Mouse (Mus musculus) cerebellum, adult 18-20 months (tissue): Measurements from ENCODE around the gene Mmp1b.
"Not testable (repeated sequence)": the region's sequence is repeated elsewhere in the genome, so short reads cannot be mapped to it uniquely, and the experiment has no call there.

Experiments used
- DNase-seq, 2 experiments: peaks; one replicate each; pipeline ENCODE4 v3.0.0; 2021

Mmp1b gene

GRCm38 (mm10) chr9:7387947-7388346, at the start of gene Mmp1b:
Gene Mmp1b (minus strand): TSS chr9:7388047.
- no peak for DNase-seq

GRCm38 (mm10) chr9:7396556-7396955, 8.7 kb upstream of the Mmp1b start:
- DNase-seq, result not testable (repeated sequence)

- no peak for DNase-seq
Measured at GRCm38 (mm10) chr9:7354535-7354934, 33.3 kb downstream of the Mmp1b start.

GRCm38 (mm10) chr9:7345513-7345912, 42.3 kb downstream of the Mmp1b start:
- DNase-seq, result no peak

- no peak for DNase-seq
Measured at GRCm38 (mm10) chr9:7344107-7344506, 43.7 kb downstream of the Mmp1b start, which contains the start of gene Mmp12. Gene Mmp12 (plus strand): TSS chr9:7344381.

GRCm38 (mm10) chr9:7336740-7337483, 50.9 kb downstream of the Mmp1b start:
- no peak for DNase-seq

- DNase-seq, result no peak
Measured at GRCm38 (mm10) chr9:7335766-7336680, 51.8 kb downstream of the Mmp1b start.

- DNase-seq, result no peak
Measured at GRCm38 (mm10) chr9:7331847-7332246, 56.0 kb downstream of the Mmp1b start.
